23 mouse cellular contexts compared by ENCODE assay signal in genomic region chr11:60492726-60493125, GRCm38 (mm10). TPM values are rescaled to one million over a fixed set of nuclear protein-coding genes. Genes with fewer than 3 reads are reported as not detected.
DNase-seq lines count a peak whose midpoint lies in the region; TF ChIP-seq lines count a peak whose summit lies in the region.
"Had no signal": no experiment of that assay in that cellular context is flagged by ENCODE, and none has a peak within 500 bp of the region (broad histone marks: within the 10 kb centered on the region; RNA-seq: fewer than 3 reads in every experiment).

No protein-coding gene starts in this region.

- peak overlapping the region; percentile 24; the same call in 1 of the 2 replicates for H3K27ac ChIP-seq in cerebellum, adult 2 months (ENCODE audit: insufficient read depth, low read length)
- H3K27ac ChIP-seq: embryonic facial prominence, embryonic 12.5 days; embryonic facial prominence, embryonic 15.5 days; gastrocnemius, adult 2 months; heart, embryonic 15.5 days; hindbrain, embryonic 10.5 days; hindbrain, embryonic 13.5 days; intestine, embryonic 15.5 days had no signal

- TF ChIP-seq POLR2A in cerebellum, adult 2 months (IDR thresholded peaks at IDR 0.05; ENCODE audit: borderline replicate concordance, insufficient read depth, low read length), result no peak

- 65% methylated on average over 5 of the region's 5 CpGs for WGBS in cerebellum, adult 2 months

- no peak overlapping the region for H3K4me3 ChIP-seq in cerebellum, adult 2 months (replicated peaks; ENCODE audit: insufficient read depth, low read depth, low read length)
- H3K4me3 ChIP-seq: embryonic facial prominence, embryonic 12.5 days; embryonic facial prominence, embryonic 15.5 days; gastrocnemius, adult 2 months; heart, embryonic 12.5 days; heart, embryonic 15.5 days; hindbrain, embryonic 10.5 days; hindbrain, embryonic 13.5 days; intestine, embryonic 15.5 days had no signal

- H3K27me3 ChIP-seq in cerebellum, adult 2 months (ENCODE audit: control insufficient read depth, insufficient read depth, low read length), result no peaks in the 10 kb centered on the region
- H3K27me3 ChIP-seq: embryonic facial prominence, embryonic 15.5 days; hindbrain, embryonic 13.5 days; intestine, embryonic 15.5 days had no signal

- 0 out of 2 replicates have a peak, but pooled peaks cover 6% of the 10 kb centered on the region for H3K4me1 ChIP-seq in cerebellum, adult 2 months (ENCODE audit: control insufficient read depth, insufficient read depth, low read length)
- H3K4me1 ChIP-seq: embryonic facial prominence, embryonic 12.5 days; embryonic facial prominence, embryonic 15.5 days; heart, embryonic 12.5 days; heart, embryonic 15.5 days; hindbrain, embryonic 10.5 days; hindbrain, embryonic 13.5 days; intestine, embryonic 15.5 days had no signal

- no peak for TF ChIP-seq CTCF in cerebellum, adult 2 months (IDR thresholded peaks at IDR 0.05; ENCODE audit: borderline replicate concordance, insufficient read depth, low read depth, low read length)

- DNase-seq in cerebellum, adult 11 months, result peak; percentile 16
- DNase-seq in cerebellum, postnatal 10 days, result no peak
- DNase-seq in cerebellum, adult 2 months, result peak in 1 of 2 experiments; percentile 44
- no peak for DNase-seq in cerebellum, adult 8-10 months
- DNase-seq in cerebellum, postnatal 25 days, result peak; percentile 25 to 28
- no peak for DNase-seq in thymus, postnatal 36 days
- DNase-seq: adrenal gland, adult 8-10 months; adrenal gland, postnatal 25 days; forebrain, postnatal 0 days; gastrocnemius, adult 2 months; gastrocnemius, postnatal 14 days; heart, adult 18-20 months; heart, postnatal 10 days; heart, postnatal 36 days; kidney, adult 11 months; kidney, adult 8-10 months had no signal

RNA-seq across cellular contexts. Expression of gene Myo15, which starts 23.6 kb away (rescaled TPM):
- 3.1 and 4.6 TPM in 2 replicates for polyA plus RNA-seq in cerebellum, adult 2 months (2012; rRNA removed)
- polyA plus RNA-seq: heart, embryonic 15.5 days had no signal

RNA-seq across cellular contexts. Expression of gene Drg2, which starts 38.3 kb away (rescaled TPM):
- 101 and 110 TPM in 2 replicates for polyA plus RNA-seq in cerebellum, adult 2 months (2012; rRNA removed)

RNA-seq across cellular contexts. Expression of gene Alkbh5, which starts 43.5 kb away (rescaled TPM):
- polyA plus RNA-seq in cerebellum, adult 2 months (2012; rRNA removed), result 25.2 and 27.3 TPM in 2 replicates

Comparison
In these comparisons a context has a peak if more than half of its experiments do, and no peak if none do; other contexts are left out.
1. DNase-seq: peak in cerebellum, adult 11 months (single experiment) and cerebellum, postnatal 25 days (2 of 2); none in cerebellum, postnatal 10 days (0 of 2), cerebellum, adult 8-10 months (single experiment) and thymus, postnatal 36 days (0 of 2).